Mouse (Mus musculus): ENCODE data around the gene Neu2. TPM values are rescaled to one million over a fixed set of nuclear protein-coding genes. Genes with fewer than 3 reads are reported as not detected.

Gene Neu2
- polyA plus RNA-seq, 1 experiment from 2014 or later, result not detected

- 64% methylated on average over 6 of the region's 6 CpGs for WGBS
- H3K4me3 ChIP-seq, result no peak overlapping the region
- no peak overlapping the region for H3K4me2 ChIP-seq
- peaks cover 17% of the 10 kb centered on the region for H3K4me1 ChIP-seq
- no peak overlapping the region for H3K27ac ChIP-seq
- no peak for ATAC-seq (ENCODE audit: insufficient number of reproducible peaks, low FRiP score, low TSS enrichment, low read depth)
- no peaks in the 10 kb centered on the region for H3K36me3 ChIP-seq
- H3K9ac ChIP-seq, result no peak overlapping the region
- no peaks in the 10 kb centered on the region for H3K9me3 ChIP-seq
- H3K27me3 ChIP-seq, result peaks cover 63% of the 10 kb centered on the region
Measured at GRCm38 (mm10) chr1:87507857-87508256, 1.8 kb upstream of the Neu2 start.

- peak overlapping the region; percentile 100 for H3K4me2 ChIP-seq
- 18% methylated on average over 26 of the region's 26 CpGs for WGBS
- no peak overlapping the region for H3K9ac ChIP-seq
- peaks cover 17% of the 10 kb centered on the region for H3K4me1 ChIP-seq
- H3K36me3 ChIP-seq, result no peaks in the 10 kb centered on the region
- peak overlapping the region; percentile 61 for H3K4me3 ChIP-seq
- ATAC-seq (ENCODE audit: insufficient number of reproducible peaks, low FRiP score, low TSS enrichment, low read depth), result no peak
- H3K27ac ChIP-seq, result no peak overlapping the region
- no peaks in the 10 kb centered on the region for H3K9me3 ChIP-seq
- peaks cover 63% of the 10 kb centered on the region for H3K27me3 ChIP-seq
Measured at GRCm38 (mm10) chr1:87508591-87509560, 813 bp upstream of the Neu2 start.

GRCm38 (mm10) chr1:87510166-87510691 lies 540 bp downstream of the Neu2 start:
- H3K4me1 ChIP-seq, result peaks cover 17% of the 10 kb centered on the region
- H3K27me3 ChIP-seq, result peaks cover 59% of the 10 kb centered on the region
- peak overlapping the region; percentile 100 for H3K4me2 ChIP-seq
- no peak overlapping the region for H3K27ac ChIP-seq
- no peaks in the 10 kb centered on the region for H3K9me3 ChIP-seq
- 0% methylated on average over 35 of the region's 61 CpGs for WGBS
- peak overlapping the region; percentile 26 for H3K9ac ChIP-seq
- no peaks in the 10 kb centered on the region for H3K36me3 ChIP-seq
- peak; percentile 76 for ATAC-seq (ENCODE audit: insufficient number of reproducible peaks, low FRiP score, low TSS enrichment, low read depth)
- H3K4me3 ChIP-seq, result peak overlapping the region; percentile 61

- Histone ChIP-seq H3K4me1 (peaks cover 17% of the 10 kb centered on the region), H3K4me3 (peak overlapping the region; percentile 61; the same call in 1 of the 2 replicates), H3K4me2 (peak overlapping the region; percentile 100), H3K9ac (no peak overlapping the region), H3K36me3 (no peaks in the 10 kb centered on the region), H3K27me3 (peaks cover 55% of the 10 kb centered on the region), H3K9me3 (no peaks in the 10 kb centered on the region), H3K27ac (no peak overlapping the region)
- ATAC-seq (ENCODE audit: insufficient number of reproducible peaks, low FRiP score, low TSS enrichment, low read depth), result no peak
- 17% methylated on average over 5 of the region's 5 CpGs for WGBS
Measured at GRCm38 (mm10) chr1:87510845-87511244, 1.2 kb downstream of the Neu2 start.

- Histone ChIP-seq H3K36me3 (no peaks in the 10 kb centered on the region), H3K9ac (no peak overlapping the region), H3K9me3 (no peaks in the 10 kb centered on the region), H3K4me3 (no peak overlapping the region), H3K4me1 (no peaks in the 10 kb centered on the region), H3K27ac (no peak overlapping the region), H3K27me3 (0 out of 2 replicates have a peak, but pooled peaks cover 3% of the 10 kb centered on the region), H3K4me2 (0 out of 2 replicates have a peak overlapping the region, but pooled peaks have one; percentile 17)
- no peak for ATAC-seq (ENCODE audit: insufficient number of reproducible peaks, low FRiP score, low TSS enrichment, low read depth)
Measured at GRCm38 (mm10) chr1:87520467-87520866, 10.8 kb downstream of the Neu2 start.

- H3K4me2 ChIP-seq, result no peak overlapping the region
- no peaks in the 10 kb centered on the region for H3K9me3 ChIP-seq
- 64% methylated on average over 1 of the region's 1 CpGs for WGBS
- no peaks in the 10 kb centered on the region for H3K36me3 ChIP-seq
- no peak overlapping the region for H3K27ac ChIP-seq
- no peak overlapping the region for H3K4me3 ChIP-seq
- no peak for ATAC-seq (ENCODE audit: insufficient number of reproducible peaks, low FRiP score, low TSS enrichment, low read depth)
- H3K27me3 ChIP-seq, result 0 out of 2 replicates have a peak, but pooled peaks cover 3% of the 10 kb centered on the region
- no peaks in the 10 kb centered on the region for H3K4me1 ChIP-seq
- no peak overlapping the region for H3K9ac ChIP-seq
Measured at GRCm38 (mm10) chr1:87521523-87521922, 11.8 kb downstream of the Neu2 start.

GRCm38 (mm10) chr1:87525041-87525440 lies 15.4 kb downstream of the Neu2 start:
- Histone ChIP-seq H3K9ac (no peak overlapping the region), H3K4me2 (no peak overlapping the region), H3K27me3 (no peaks in the 10 kb centered on the region), H3K9me3 (no peaks in the 10 kb centered on the region), H3K4me1 (no peaks in the 10 kb centered on the region), H3K4me3 (no peak overlapping the region), H3K36me3 (no peaks in the 10 kb centered on the region), H3K27ac (no peak overlapping the region)
- no peak for ATAC-seq (ENCODE audit: insufficient number of reproducible peaks, low FRiP score, low TSS enrichment, low read depth)
- WGBS, result 89% methylated on average over 7 of the region's 7 CpGs

GRCm38 (mm10) chr1:87527191-87527590 lies 17.5 kb downstream of the Neu2 start:
- no peaks in the 10 kb centered on the region for H3K4me1 ChIP-seq
- no peak overlapping the region for H3K27ac ChIP-seq
- H3K4me2 ChIP-seq, result no peak overlapping the region
- 74% methylated on average over 9 of the region's 9 CpGs for WGBS
- ATAC-seq (ENCODE audit: insufficient number of reproducible peaks, low FRiP score, low TSS enrichment, low read depth), result no peak
- no peaks in the 10 kb centered on the region for H3K9me3 ChIP-seq
- H3K4me3 ChIP-seq, result no peak overlapping the region
- H3K27me3 ChIP-seq, result no peaks in the 10 kb centered on the region
- H3K9ac ChIP-seq, result no peak overlapping the region
- no peaks in the 10 kb centered on the region for H3K36me3 ChIP-seq

GRCm38 (mm10) chr1:87532346-87532745 lies 22.7 kb downstream of the Neu2 start:
- Histone ChIP-seq H3K4me3 (no peak overlapping the region), H3K4me2 (no peak overlapping the region), H3K9me3 (no peaks in the 10 kb centered on the region), H3K27ac (no peak overlapping the region), H3K36me3 (no peaks in the 10 kb centered on the region), H3K9ac (no peak overlapping the region), H3K27me3 (no peaks in the 10 kb centered on the region), H3K4me1 (no peaks in the 10 kb centered on the region)
- 74% methylated on average over 4 of the region's 4 CpGs for WGBS
- no peak for ATAC-seq (ENCODE audit: insufficient number of reproducible peaks, low FRiP score, low TSS enrichment, low read depth)

GRCm38 (mm10) chr1:87534118-87534517 lies 24.4 kb downstream of the Neu2 start:
- Histone ChIP-seq H3K4me3 (no peak overlapping the region), H3K4me2 (no peak overlapping the region), H3K36me3 (no peaks in the 10 kb centered on the region), H3K4me1 (no peaks in the 10 kb centered on the region), H3K9me3 (no peaks in the 10 kb centered on the region), H3K27ac (no peak overlapping the region), H3K27me3 (no peaks in the 10 kb centered on the region), H3K9ac (no peak overlapping the region)
- WGBS, result 66% methylated on average over 3 of the region's 3 CpGs
- ATAC-seq (ENCODE audit: insufficient number of reproducible peaks, low FRiP score, low TSS enrichment, low read depth), result no peak

- 85% methylated on average over 1 of the region's 1 CpGs for WGBS
Measured at GRCm38 (mm10) chr1:87537008-87537407, 27.3 kb downstream of the Neu2 start.

GRCm38 (mm10) chr1:87541614-87542013 lies 31.9 kb downstream of the Neu2 start:
- Histone ChIP-seq H3K9me3 (no peaks in the 10 kb centered on the region), H3K36me3 (no peaks in the 10 kb centered on the region), H3K4me1 (no peaks in the 10 kb centered on the region), H3K4me2 (no peak overlapping the region), H3K9ac (no peak overlapping the region), H3K27me3 (no peaks in the 10 kb centered on the region), H3K27ac (no peak overlapping the region), H3K4me3 (no peak overlapping the region)
- WGBS, result 33% methylated on average over 7 of the region's 7 CpGs
- no peak for ATAC-seq (ENCODE audit: insufficient number of reproducible peaks, low FRiP score, low TSS enrichment, low read depth)

More at GRCm38 (mm10) chr1:87537008-87537407, 27.3 kb downstream of the Neu2 start:
- Histone ChIP-seq H3K9me3 (no peaks in the 10 kb centered on the region), H3K4me1 (no peaks in the 10 kb centered on the region), H3K27me3 (no peaks in the 10 kb centered on the region), H3K27ac (no peak overlapping the region), H3K36me3 (no peaks in the 10 kb centered on the region), H3K9ac (no peak overlapping the region), H3K4me3 (no peak overlapping the region), H3K4me2 (no peak overlapping the region)
- no peak for ATAC-seq (ENCODE audit: insufficient number of reproducible peaks, low FRiP score, low TSS enrichment, low read depth)

Data from limb, embryonic 15.5 days (tissue).